Comparison of ENCODE assay signal across 9 mouse cellular contexts in the genomic region with DNA sequence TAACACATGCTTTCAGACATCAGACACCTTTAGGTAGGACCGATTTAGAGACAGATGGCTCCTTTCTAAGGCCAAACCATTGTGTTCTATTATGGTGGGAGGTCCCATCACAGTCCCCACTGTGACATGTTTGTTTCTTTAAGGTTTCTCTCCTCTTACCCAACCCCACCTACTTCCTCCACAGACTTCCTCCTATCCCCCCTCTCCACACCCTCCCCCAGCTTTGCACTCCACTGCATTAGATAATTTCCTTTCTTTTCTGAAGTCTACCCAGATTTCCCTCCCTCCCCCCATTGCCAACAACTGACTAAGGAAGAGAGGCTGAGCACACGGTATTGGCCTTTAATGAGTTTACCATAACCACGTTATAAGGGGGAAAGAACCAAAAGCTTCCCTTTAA.
A peak's percentile ranks its signal among the peaks of the same experiment; 100 is the strongest.
DNase-seq lines count a peak whose midpoint lies in the region; ATAC-seq and TF ChIP-seq lines count a peak whose summit lies in the region.
"Had no signal": no experiment of that assay in that cellular context is flagged by ENCODE, and none has a peak within 500 bp of the region (broad histone marks: within the 10 kb centered on the region; RNA-seq: fewer than 3 reads in every experiment).

No protein-coding gene starts in this region.

- peaks cover 34% of the 10 kb centered on the region for H3K4me1 ChIP-seq in kidney, adult 2 months (ENCODE audit: control insufficient read depth, insufficient read depth, low read length)
- peaks cover 31% of the 10 kb centered on the region for H3K4me1 ChIP-seq in hindbrain, embryonic 12.5 days
- no peaks in the 10 kb centered on the region for H3K4me1 ChIP-seq in liver, embryonic 16.5 days (ENCODE audit: control insufficient read depth, low read depth, low read length)
- H3K4me1 ChIP-seq in stomach, embryonic 15.5 days = no peaks in the 10 kb centered on the region

- peak overlapping the region; percentile 20 for H3K27ac ChIP-seq in kidney, adult 2 months (ENCODE audit: insufficient read depth, low read depth, low read length)
- H3K27ac ChIP-seq in hindbrain, embryonic 12.5 days = peak overlapping the region; percentile 36; the same call in 1 of the 2 replicates
- peak overlapping the region; percentile 46; the same call in 1 of the 2 replicates for H3K27ac ChIP-seq in liver, embryonic 16.5 days (ENCODE audit: low read length)
- H3K27ac ChIP-seq in stomach, embryonic 15.5 days = peak overlapping the region; percentile 21; the same call in 1 of the 2 replicates

- H3K27me3 ChIP-seq in kidney, adult 2 months (replicated peaks; ENCODE audit: control insufficient read depth, insufficient read depth, low read length) = no peaks in the 10 kb centered on the region
- H3K27me3 ChIP-seq in hindbrain, embryonic 12.5 days = no peaks in the 10 kb centered on the region
- H3K27me3 ChIP-seq in liver, embryonic 16.5 days (ENCODE audit: control insufficient read depth, insufficient read depth, low read depth, low read length) = no peaks in the 10 kb centered on the region
- H3K27me3 ChIP-seq in stomach, embryonic 15.5 days (replicated peaks) = no peaks in the 10 kb centered on the region

- H3K4me3 ChIP-seq in kidney, adult 2 months (ENCODE audit: insufficient read depth, low read depth, low read length) = no peak overlapping the region
- no peak overlapping the region for H3K4me3 ChIP-seq in hindbrain, embryonic 12.5 days
- no peak overlapping the region for H3K4me3 ChIP-seq in liver, embryonic 16.5 days (ENCODE audit: low read depth, low read length)
- no peak overlapping the region for H3K4me3 ChIP-seq in stomach, embryonic 15.5 days (replicated peaks)

- DNase-seq in kidney, adult 2 months = peak; percentile 72
- DNase-seq in kidney, adult 18-20 months = no peak
- no peak for DNase-seq in layer of hippocampus, adult 18-20 months (ENCODE audit: low spot score in 2 of 2)
- DNase-seq in testis, postnatal 14 days (ENCODE audit: low spot score) = no peak

- H3K4me2 ChIP-seq in hindbrain, embryonic 12.5 days (replicated peaks) = no peak overlapping the region
- H3K4me2 ChIP-seq in liver, embryonic 16.5 days (ENCODE audit: low read depth, low read length) = 0 out of 2 replicates have a peak overlapping the region, but pooled peaks have one; percentile 17
- no peak overlapping the region for H3K4me2 ChIP-seq in stomach, embryonic 15.5 days

- no peaks in the 10 kb centered on the region for H3K9me3 ChIP-seq in hindbrain, embryonic 12.5 days (replicated peaks)
- no peaks in the 10 kb centered on the region for H3K9me3 ChIP-seq in liver, embryonic 16.5 days (replicated peaks; ENCODE audit: control insufficient read depth, low read length)
- H3K9me3 ChIP-seq in stomach, embryonic 15.5 days = no peaks in the 10 kb centered on the region

- WGBS in kidney, adult 2 months = 14% methylated on average over 3 of the region's 3 CpGs
- 23% methylated on average over 3 of the region's 3 CpGs for WGBS in hindbrain, embryonic 12.5 days
- WGBS in liver, embryonic 16.5 days (ENCODE audit: insufficient replicate concordance) = 9% methylated on average over 3 of the region's 3 CpGs
- WGBS in stomach, embryonic 15.5 days = 25% methylated on average over 3 of the region's 3 CpGs

- peak; percentile 68 for ATAC-seq in common myeloid progenitor, adult 5-6 weeks (replicated peaks; ENCODE audit: low read depth, poor library complexity, severe bottlenecking)
- no peak for ATAC-seq in hindbrain, embryonic 12.5 days (ENCODE audit: low FRiP score)
- peak; percentile 54 for ATAC-seq in liver, embryonic 16.5 days (ENCODE audit: low read depth)
- ATAC-seq in stomach, embryonic 15.5 days (ENCODE audit: insufficient read depth, low FRiP score, low read depth) = peak; percentile 50; the same call in 1 of the 2 replicates

- no peaks in the 10 kb centered on the region for H3K36me3 ChIP-seq in kidney, adult 2 months (ENCODE audit: control insufficient read depth, insufficient read depth, low read length)
- no peaks in the 10 kb centered on the region for H3K36me3 ChIP-seq in hindbrain, embryonic 12.5 days
- H3K36me3 ChIP-seq in liver, embryonic 16.5 days (ENCODE audit: control insufficient read depth, insufficient read depth) = no peaks in the 10 kb centered on the region
- no peaks in the 10 kb centered on the region for H3K36me3 ChIP-seq in stomach, embryonic 15.5 days
- H3K36me3 ChIP-seq: G1E had no signal

- no peak for TF ChIP-seq CTCF in kidney, adult 2 months (conservative IDR thresholded peaks at IDR 0.05; ENCODE audit: insufficient read depth, insufficient read length, low read depth, low read length)

- TF ChIP-seq POLR2A in kidney, adult 2 months (IDR thresholded peaks at IDR 0.05; ENCODE audit: low read depth, low read length) = no peak

- no peak overlapping the region for H3K9ac ChIP-seq in hindbrain, embryonic 12.5 days
- H3K9ac ChIP-seq in liver, embryonic 16.5 days (ENCODE audit: low read depth, low read length) = no peak overlapping the region
- no peak overlapping the region for H3K9ac ChIP-seq in stomach, embryonic 15.5 days
